In the genomic region with DNA sequence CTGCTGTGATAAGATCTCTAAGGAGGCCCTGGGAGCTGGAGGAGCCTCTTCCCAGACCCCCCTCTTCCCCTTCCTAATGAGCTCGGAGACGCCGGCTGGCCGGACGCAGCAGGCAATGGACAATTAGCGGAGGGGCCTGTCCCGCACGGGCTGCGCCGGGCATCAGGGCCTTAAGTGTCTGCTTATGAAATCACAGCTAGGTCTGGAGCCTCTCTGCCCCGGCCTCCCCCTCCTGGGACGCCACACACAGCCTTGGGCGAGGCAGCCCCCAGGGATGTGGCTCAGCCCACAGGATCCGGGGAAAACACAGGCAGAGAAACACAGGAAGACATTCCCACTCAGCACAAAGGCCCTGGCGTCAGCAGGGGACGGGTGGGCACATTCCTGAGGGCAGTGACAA, we compare ENCODE assay signal across 9 mouse cellular contexts.
A peak's percentile ranks its signal among the peaks of the same experiment; 100 is the strongest.
DNase-seq lines count a peak whose midpoint lies in the region; ATAC-seq and TF ChIP-seq lines count a peak whose summit lies in the region.
"Had no signal": no experiment of that assay in that cellular context is flagged by ENCODE, and none has a peak within 500 bp of the region (broad histone marks: within the 10 kb centered on the region; RNA-seq: fewer than 3 reads in every experiment).

No protein-coding gene starts in this region.

- H3K27me3 ChIP-seq in hindbrain, embryonic 12.5 days = peaks cover 4% of the 10 kb centered on the region; the same call in 1 of the 2 replicates
- H3K27me3 ChIP-seq in hindbrain, embryonic 14.5 days (ENCODE audit: control insufficient read depth, insufficient read depth, low read length) = no peaks in the 10 kb centered on the region
- peaks cover 6% of the 10 kb centered on the region for H3K27me3 ChIP-seq in embryonic facial prominence, embryonic 12.5 days
- no peaks in the 10 kb centered on the region for H3K27me3 ChIP-seq in hindbrain, embryonic 13.5 days
- no peaks in the 10 kb centered on the region for H3K27me3 ChIP-seq in lung, postnatal 0 days (replicated peaks; ENCODE audit: insufficient read depth, low read length)

- H3K9ac ChIP-seq in hindbrain, embryonic 12.5 days = no peak overlapping the region
- H3K9ac ChIP-seq in hindbrain, embryonic 14.5 days = no peak overlapping the region
- peak overlapping the region; percentile 29; the same call in 1 of the 2 replicates for H3K9ac ChIP-seq in embryonic facial prominence, embryonic 12.5 days
- 0 out of 2 replicates have a peak overlapping the region, but pooled peaks have one; percentile 39 for H3K9ac ChIP-seq in hindbrain, embryonic 13.5 days
- no peak overlapping the region for H3K9ac ChIP-seq in lung, postnatal 0 days (replicated peaks; ENCODE audit: low read depth)

- H3K4me2 ChIP-seq in hindbrain, embryonic 12.5 days (replicated peaks) = no peak overlapping the region
- no peak overlapping the region for H3K4me2 ChIP-seq in hindbrain, embryonic 14.5 days (replicated peaks)
- H3K4me2 ChIP-seq in embryonic facial prominence, embryonic 12.5 days (replicated peaks) = no peak overlapping the region; the same call in 1 of the 2 replicates
- H3K4me2 ChIP-seq in hindbrain, embryonic 13.5 days = no peak overlapping the region
- no peak overlapping the region for H3K4me2 ChIP-seq in lung, postnatal 0 days (replicated peaks; ENCODE audit: low read depth, low read length)

- WGBS in hindbrain, embryonic 12.5 days = 42% methylated on average over 16 of the region's 16 CpGs
- 38% methylated on average over 16 of the region's 16 CpGs for WGBS in hindbrain, embryonic 14.5 days
- 40% methylated on average over 16 of the region's 16 CpGs for WGBS in embryonic facial prominence, embryonic 12.5 days
- 40% methylated on average over 16 of the region's 16 CpGs for WGBS in hindbrain, embryonic 13.5 days
- WGBS in lung, postnatal 0 days = 21% methylated on average over 16 of the region's 16 CpGs

- ATAC-seq in hindbrain, embryonic 12.5 days (ENCODE audit: low FRiP score) = peak; percentile 29; the same call in 1 of the 2 replicates
- ATAC-seq in hindbrain, embryonic 14.5 days (ENCODE audit: low FRiP score) = no peak
- peak; percentile 45; the same call in 1 of the 2 replicates for ATAC-seq in embryonic facial prominence, embryonic 12.5 days (ENCODE audit: insufficient number of reproducible peaks, insufficient read depth, low FRiP score, low TSS enrichment)
- no peak for ATAC-seq in hindbrain, embryonic 13.5 days (ENCODE audit: low FRiP score)
- peak; percentile 95 for ATAC-seq in lung, postnatal 0 days

- peak; percentile 84 for TF ChIP-seq EP300 in lung, postnatal 0 days (IDR thresholded peaks at IDR 0.05)

- no peak overlapping the region for H3K4me3 ChIP-seq in hindbrain, embryonic 12.5 days
- H3K4me3 ChIP-seq in hindbrain, embryonic 14.5 days (replicated peaks; ENCODE audit: low read length) = no peak overlapping the region
- H3K4me3 ChIP-seq in embryonic facial prominence, embryonic 12.5 days = no peak overlapping the region
- no peak overlapping the region for H3K4me3 ChIP-seq in hindbrain, embryonic 13.5 days
- H3K4me3 ChIP-seq in lung, postnatal 0 days (ENCODE audit: low read depth, low read length) = no peak overlapping the region

- no peaks in the 10 kb centered on the region for H3K36me3 ChIP-seq in hindbrain, embryonic 12.5 days
- H3K36me3 ChIP-seq in hindbrain, embryonic 14.5 days (replicated peaks; ENCODE audit: control insufficient read depth, insufficient read depth) = no peaks in the 10 kb centered on the region
- no peaks in the 10 kb centered on the region for H3K36me3 ChIP-seq in embryonic facial prominence, embryonic 12.5 days
- no peaks in the 10 kb centered on the region for H3K36me3 ChIP-seq in hindbrain, embryonic 13.5 days
- H3K36me3 ChIP-seq in lung, postnatal 0 days (ENCODE audit: insufficient read depth, low read length) = no peaks in the 10 kb centered on the region

- DNase-seq in hindbrain, embryonic 14.5 days (ENCODE audit: low spot score) = no peak
- DNase-seq in lung, postnatal 0 days (ENCODE audit: low spot score) = peak; percentile 69
- DNase-seq in layer of hippocampus, postnatal 36 days = no peak
- DNase-seq in right cerebral cortex, postnatal 14 days = no peak
- DNase-seq in right cerebral cortex, adult 2 months (ENCODE audit: low spot score in 2 of 2) = no peak
- DNase-seq: cerebellum, adult 9-10 months had no signal

- peaks cover 5% of the 10 kb centered on the region for H3K4me1 ChIP-seq in hindbrain, embryonic 12.5 days
- no peaks in the 10 kb centered on the region for H3K4me1 ChIP-seq in hindbrain, embryonic 14.5 days (replicated peaks; ENCODE audit: control insufficient read depth, insufficient read depth, low read length)
- peaks cover 6% of the 10 kb centered on the region; the same call in 1 of the 2 replicates for H3K4me1 ChIP-seq in embryonic facial prominence, embryonic 12.5 days
- peaks cover 6% of the 10 kb centered on the region for H3K4me1 ChIP-seq in hindbrain, embryonic 13.5 days (replicated peaks)
- peaks cover 2% of the 10 kb centered on the region; the same call in 1 of the 2 replicates for H3K4me1 ChIP-seq in lung, postnatal 0 days (ENCODE audit: insufficient read depth, low read depth, low read length)

- no peaks in the 10 kb centered on the region for H3K9me3 ChIP-seq in hindbrain, embryonic 12.5 days (replicated peaks)
- H3K9me3 ChIP-seq in hindbrain, embryonic 14.5 days (ENCODE audit: control insufficient read depth, low read length) = no peaks in the 10 kb centered on the region
- no peaks in the 10 kb centered on the region for H3K9me3 ChIP-seq in embryonic facial prominence, embryonic 12.5 days
- H3K9me3 ChIP-seq in hindbrain, embryonic 13.5 days = no peaks in the 10 kb centered on the region
- H3K9me3 ChIP-seq in lung, postnatal 0 days (ENCODE audit: low read length) = no peaks in the 10 kb centered on the region

- TF ChIP-seq CTCF in lung, postnatal 0 days (IDR thresholded peaks at IDR 0.05) = peak; percentile 19

- H3K27ac ChIP-seq in hindbrain, embryonic 12.5 days = no peak overlapping the region
- no peak overlapping the region for H3K27ac ChIP-seq in hindbrain, embryonic 14.5 days
- no peak overlapping the region for H3K27ac ChIP-seq in embryonic facial prominence, embryonic 12.5 days
- no peak overlapping the region for H3K27ac ChIP-seq in hindbrain, embryonic 13.5 days
- no peak overlapping the region for H3K27ac ChIP-seq in lung, postnatal 0 days (ENCODE audit: low read length)

Comparison
In these comparisons a context has a peak if more than half of its experiments do, and no peak if none do; other contexts are left out.
1. ATAC-seq: peak in hindbrain, embryonic 12.5 days (single experiment), embryonic facial prominence, embryonic 12.5 days (single experiment) and lung, postnatal 0 days (single experiment); none in hindbrain, embryonic 14.5 days (single experiment) and hindbrain, embryonic 13.5 days (single experiment).
2. H3K9ac ChIP-seq: peak in embryonic facial prominence, embryonic 12.5 days (single experiment) and hindbrain, embryonic 13.5 days (single experiment); none in hindbrain, embryonic 12.5 days (single experiment), hindbrain, embryonic 14.5 days (single experiment) and lung, postnatal 0 days (single experiment).